Mouse (Mus musculus) heart, embryonic 15.5 days (tissue): ENCODE data around the gene Ykt6. TPM values are rescaled to one million over a fixed set of nuclear protein-coding genes. Genes with fewer than 3 reads are reported as not detected.

ENCODE experiments used
- ATAC-seq: fragments of 200-750 bp; cut with Nextera tagmentation; replicated peaks from 2 replicates; pipeline ENCODE4 v1.8.0; 2017; ENCODE audit warnings: low read depth, moderate TSS enrichment; ENCODE audit not compliant: insufficient number of reproducible peaks, insufficient read depth, low FRiP score
- H3K27ac ChIP-seq: fragments of 300-500 bp; sonication (generic); 2 replicates; pipeline ENCODE4 v1.5.1; 2015; ENCODE audit warnings: mild to moderate bottlenecking, inconsistent platforms
- H3K27me3 ChIP-seq: fragments of 300-500 bp; sonication (generic); 2 replicates; pipeline ENCODE4 v1.6.1; 2015; ENCODE audit warnings: inconsistent platforms
- H3K36me3 ChIP-seq: fragments of 300-500 bp; sonication (generic); 2 replicates; pipeline ENCODE4 v1.6.1; 2015; ENCODE audit warnings: mild to moderate bottlenecking, inconsistent platforms
- H3K4me1 ChIP-seq: fragments of 300-500 bp; sonication (generic); replicated peaks from 2 replicates; pipeline ENCODE4 v1.6.1; 2015; ENCODE audit warnings: inconsistent platforms
- H3K4me2 ChIP-seq: fragments of 300-500 bp; sonication (generic); 2 replicates; pipeline ENCODE4 v1.6.1; 2015; ENCODE audit warnings: inconsistent platforms, mild to moderate bottlenecking, moderate library complexity
- H3K4me3 ChIP-seq: fragments of 300-500 bp; sonication (generic); 2 replicates; pipeline ENCODE4 v1.5.1; 2015; ENCODE audit warnings: mild to moderate bottlenecking, inconsistent platforms
- H3K9ac ChIP-seq: fragments of 300-500 bp; sonication (generic); 2 replicates; pipeline ENCODE4 v1.6.1; 2015; ENCODE audit warnings: mild to moderate bottlenecking, inconsistent platforms
- H3K9me3 ChIP-seq: fragments of 300-500 bp; sonication (generic); replicated peaks from 2 replicates; pipeline ENCODE4 v1.6.1; 2016; ENCODE audit warnings: inconsistent platforms
- WGBS: fragments of 180-500 bp; shearing (Covaris S2); methylation state at CpG from one replicate; pipeline ENCODE4 v1.1.7; 2015; ENCODE audit warnings: mixed read lengths; 5-methylcytosine and 5-hydroxymethylcytosine counted together
- polyA plus RNA-seq: library from polyadenylated mRNA; unstranded; fragments of >200 nt; fragmentation: Nextera tagmentation; extraction: Ambion mirVana; gene quantifications from 2 replicates; pipeline ENCODE4 v1.2.1, GENCODE M21; 2015

The Ykt6 gene
- 33.6 and 42.2 TPM in 2 replicates for polyA plus RNA-seq

- Histone ChIP-seq H3K27ac (peak within 1 kb of the TSS; percentile 96), H3K27me3 (no peaks in the 10 kb centered on the region), H3K36me3 (peaks cover 9% of the 10 kb centered on the region; the same call in 1 of the 2 replicates), H3K4me2 (peak within 1 kb of the TSS; percentile 84), H3K9ac (peak within 1 kb of the TSS; percentile 92), H3K4me3 (peak within 1 kb of the TSS; percentile 93), H3K9me3 (no peaks in the 10 kb centered on the region), H3K4me1 (peaks cover 38% of the 10 kb centered on the region)
- under 1% methylated on average over 71 of the region's 71 CpGs for WGBS
- ATAC-seq, result peak; percentile 90
Observed at GRCm38 (mm10) chr11:5955546-5956276, at the start of gene Ykt6. TSS of gene Ykt6 (plus strand) at chr11:5955693.

- H3K9me3 ChIP-seq, result no peaks in the 10 kb centered on the region
- H3K4me2 ChIP-seq, result no peak overlapping the region
- peaks cover 13% of the 10 kb centered on the region; the same call in 1 of the 2 replicates for H3K27me3 ChIP-seq
- H3K9ac ChIP-seq, result no peak overlapping the region
- no peaks in the 10 kb centered on the region for H3K36me3 ChIP-seq
- no peak overlapping the region for H3K27ac ChIP-seq
- peaks cover 15% of the 10 kb centered on the region for H3K4me1 ChIP-seq
- WGBS, result 85% methylated on average over 10 of the region's 10 CpGs
- no peak overlapping the region for H3K4me3 ChIP-seq
- no peak for ATAC-seq
Observed at GRCm38 (mm10) chr11:5905778-5906518, 49.5 kb upstream of the Ykt6 start.

DNA sequence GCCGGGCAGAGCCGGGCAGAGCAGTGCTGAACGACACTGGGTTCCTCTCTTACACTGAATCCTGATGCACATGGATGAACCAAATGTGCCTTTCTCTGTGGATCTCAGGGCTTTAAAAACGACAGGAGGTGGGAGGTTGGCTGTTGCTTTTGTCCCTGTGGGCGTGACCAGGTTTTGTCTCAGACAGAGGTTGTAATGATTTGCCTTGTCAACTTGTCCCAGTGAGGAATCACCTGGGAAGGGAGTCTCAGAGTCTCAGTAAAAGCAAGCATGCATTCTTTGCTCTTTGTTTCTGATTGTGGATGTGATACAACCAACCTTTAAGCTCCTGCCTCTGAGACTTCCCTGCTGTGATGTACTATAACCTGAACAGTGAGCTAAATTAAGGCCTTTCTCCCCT, 48.4 kb upstream of the Ykt6 start:
- ATAC-seq, result no peak
- Histone ChIP-seq H3K4me1 (peaks cover 4% of the 10 kb centered on the region), H3K36me3 (no peaks in the 10 kb centered on the region), H3K9ac (no peak overlapping the region), H3K4me3 (no peak overlapping the region), H3K4me2 (no peak overlapping the region), H3K9me3 (no peaks in the 10 kb centered on the region), H3K27ac (no peak overlapping the region), H3K27me3 (peaks cover 11% of the 10 kb centered on the region; the same call in 1 of the 2 replicates)
- WGBS, result 67% methylated on average over 5 of the region's 5 CpGs

DNA sequence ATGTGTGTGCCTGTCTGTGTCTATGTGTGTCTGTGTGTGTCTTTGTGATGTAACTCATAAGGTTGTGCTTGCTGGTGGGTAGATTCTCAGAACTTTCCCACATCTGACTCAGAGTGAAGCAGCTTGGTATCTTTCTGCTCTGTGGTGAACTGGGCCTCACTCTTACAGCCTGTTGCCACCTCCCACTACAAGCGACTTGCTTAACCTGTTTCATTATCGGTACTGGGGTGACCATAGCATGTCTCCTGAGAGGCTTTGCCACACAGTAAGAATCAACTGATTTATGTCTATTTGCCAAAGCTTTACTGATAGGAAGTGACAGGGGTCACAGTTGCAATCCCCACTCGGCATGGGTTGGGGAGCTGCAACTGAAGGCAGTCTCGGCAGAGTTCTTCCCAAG, 46.9 kb upstream of the Ykt6 start:
- no peaks in the 10 kb centered on the region for H3K36me3 ChIP-seq
- H3K4me1 ChIP-seq, result peaks cover 8% of the 10 kb centered on the region
- no peak overlapping the region for H3K4me3 ChIP-seq
- WGBS, result 64% methylated on average over 4 of the region's 4 CpGs
- no peak overlapping the region for H3K9ac ChIP-seq
- 0 out of 2 replicates have a peak, but pooled peaks cover under 1% of the 10 kb centered on the region for H3K27me3 ChIP-seq
- no peak for ATAC-seq
- no peaks in the 10 kb centered on the region for H3K9me3 ChIP-seq
- H3K4me2 ChIP-seq, result no peak overlapping the region
- no peak overlapping the region for H3K27ac ChIP-seq

DNA sequence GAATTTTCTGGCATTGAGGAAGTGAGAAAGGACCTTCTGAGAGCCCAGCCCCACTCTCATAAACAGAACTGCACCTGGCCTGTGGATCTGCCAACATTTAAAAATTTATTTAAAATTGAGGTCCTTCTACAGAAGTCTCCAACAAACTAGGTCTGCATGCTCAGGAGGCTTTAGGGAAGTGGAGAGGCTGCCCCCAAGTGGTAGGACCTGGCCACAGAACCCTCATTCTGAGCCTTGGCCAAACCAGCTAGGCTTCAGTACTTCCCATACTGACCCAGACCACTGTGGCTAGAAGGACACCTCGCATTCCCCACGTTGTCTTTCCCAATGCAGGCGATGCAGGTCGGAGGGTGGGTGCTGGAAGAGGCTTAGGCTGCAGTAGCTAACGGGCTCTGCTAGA, 42.9 kb upstream of the Ykt6 start:
- H3K9me3 ChIP-seq, result no peaks in the 10 kb centered on the region
- 31% methylated on average over 5 of the region's 5 CpGs for WGBS

GRCm38 (mm10) chr11:5913256-5913655, 42.2 kb upstream of the Ykt6 start:
- H3K36me3 ChIP-seq, result no peaks in the 10 kb centered on the region
- H3K4me1 ChIP-seq, result peaks cover 30% of the 10 kb centered on the region
- H3K4me2 ChIP-seq, result no peak overlapping the region
- 44% methylated on average over 8 of the region's 8 CpGs for WGBS
- H3K27ac ChIP-seq, result no peak overlapping the region
- no peak for ATAC-seq
- H3K9ac ChIP-seq, result no peak overlapping the region
- no peak overlapping the region for H3K4me3 ChIP-seq
- no peaks in the 10 kb centered on the region for H3K9me3 ChIP-seq
- H3K27me3 ChIP-seq, result no peaks in the 10 kb centered on the region

More for the DNA sequence above, 42.9 kb upstream of the Ykt6 start:
- no peak overlapping the region for H3K9ac ChIP-seq
- peaks cover 26% of the 10 kb centered on the region for H3K4me1 ChIP-seq
- no peaks in the 10 kb centered on the region for H3K27me3 ChIP-seq
- no peak overlapping the region for H3K27ac ChIP-seq
- ATAC-seq, result 0 out of 2 replicates have a peak, but pooled peaks have one; percentile 45
- H3K36me3 ChIP-seq, result no peaks in the 10 kb centered on the region
- H3K4me2 ChIP-seq, result no peak overlapping the region
- H3K4me3 ChIP-seq, result no peak overlapping the region

DNA sequence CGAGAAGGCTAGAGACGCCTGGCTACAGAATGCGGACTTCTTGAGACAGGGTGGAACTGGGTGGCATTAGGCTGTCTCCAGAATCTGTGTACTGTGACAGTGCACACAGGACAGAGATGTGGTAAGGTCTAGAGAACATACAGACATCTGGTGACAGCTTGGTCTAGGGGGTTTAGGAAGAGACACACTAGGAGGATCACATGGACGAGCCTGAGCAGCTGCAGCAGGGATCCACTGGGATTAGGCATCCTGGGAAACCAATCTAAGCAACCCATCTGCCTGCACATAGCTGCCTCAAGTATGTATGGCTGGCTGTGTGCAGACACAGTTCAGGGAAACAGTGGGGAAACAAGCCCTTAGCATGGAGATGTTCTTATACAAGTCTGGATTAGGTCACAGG, 41.6 kb upstream of the Ykt6 start:
- ATAC-seq, result no peak
- no peaks in the 10 kb centered on the region for H3K9me3 ChIP-seq
- H3K9ac ChIP-seq, result no peak overlapping the region
- H3K27ac ChIP-seq, result no peak overlapping the region
- peaks cover 30% of the 10 kb centered on the region for H3K4me1 ChIP-seq
- H3K36me3 ChIP-seq, result no peaks in the 10 kb centered on the region
- H3K4me2 ChIP-seq, result no peak overlapping the region
- H3K27me3 ChIP-seq, result no peaks in the 10 kb centered on the region
- no peak overlapping the region for H3K4me3 ChIP-seq
- 83% methylated on average over 4 of the region's 4 CpGs for WGBS

DNA sequence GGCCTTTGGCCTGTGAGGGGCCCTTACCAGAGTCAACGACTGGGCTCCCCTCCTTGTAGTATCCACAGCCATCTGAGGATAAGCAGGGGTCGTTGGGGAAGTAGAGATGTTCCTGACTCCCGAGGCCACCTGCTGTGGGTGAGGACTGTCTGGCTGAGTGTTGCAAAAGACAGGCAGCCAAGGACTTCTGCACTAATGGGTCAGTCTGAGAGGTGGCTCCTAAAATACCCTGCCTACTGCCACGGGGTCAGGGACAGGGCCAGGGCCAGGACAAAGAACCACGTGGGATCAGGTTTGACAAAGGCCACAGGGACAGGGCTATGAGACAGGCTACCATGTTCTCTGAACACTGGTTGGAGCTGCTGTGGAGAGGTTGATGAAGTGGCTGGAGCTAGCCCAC, 40.6 kb upstream of the Ykt6 start:
- no peak overlapping the region for H3K4me2 ChIP-seq
- H3K27me3 ChIP-seq, result no peaks in the 10 kb centered on the region
- ATAC-seq, result no peak
- H3K36me3 ChIP-seq, result no peaks in the 10 kb centered on the region
- H3K27ac ChIP-seq, result no peak overlapping the region
- H3K9me3 ChIP-seq, result no peaks in the 10 kb centered on the region
- H3K9ac ChIP-seq, result no peak overlapping the region
- 50% methylated on average over 5 of the region's 5 CpGs for WGBS
- H3K4me1 ChIP-seq, result peaks cover 30% of the 10 kb centered on the region
- no peak overlapping the region for H3K4me3 ChIP-seq

DNA sequence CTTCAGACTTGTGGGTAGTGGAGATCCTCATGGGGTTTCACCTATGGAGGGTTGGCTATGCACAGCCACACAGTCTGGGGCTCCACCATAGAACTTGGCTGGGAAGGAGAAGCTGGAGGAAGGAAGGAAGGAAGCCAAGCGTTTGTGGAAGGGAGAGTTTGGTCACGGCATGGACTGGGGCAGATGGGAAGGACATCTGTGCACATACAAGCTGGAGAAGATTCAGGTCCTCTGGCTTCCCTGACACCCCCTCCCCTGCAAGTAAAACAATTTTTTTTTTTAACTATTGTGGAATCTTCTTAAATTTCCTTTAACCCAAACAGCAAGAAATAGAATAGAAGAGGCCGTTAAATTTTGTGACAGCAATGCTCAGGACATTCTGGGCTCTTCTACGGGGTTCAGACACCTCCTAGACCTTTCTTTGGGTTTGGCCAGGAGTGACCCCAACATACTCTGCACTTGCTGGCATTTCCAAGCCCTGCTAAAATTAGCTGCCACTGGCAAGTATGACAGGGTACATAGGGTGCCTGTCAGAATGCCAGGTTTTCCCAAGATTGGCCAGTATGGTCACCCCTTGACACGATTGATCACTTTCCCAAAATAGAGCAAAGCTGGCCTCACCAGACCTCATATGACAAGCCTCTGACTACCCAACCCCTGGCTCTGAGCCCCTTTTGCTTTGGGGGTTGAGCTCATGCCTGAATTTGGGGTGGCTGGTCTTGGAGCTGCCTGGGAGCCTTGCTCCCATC, 39.9 kb upstream of the Ykt6 start:
- WGBS, result 65% methylated on average over 5 of the region's 5 CpGs
- H3K4me3 ChIP-seq, result no peak overlapping the region
- peaks cover 35% of the 10 kb centered on the region for H3K4me1 ChIP-seq

GRCm38 (mm10) chr11:5916178-5916548, 39.3 kb upstream of the Ykt6 start:
- ATAC-seq, result no peak

More for the DNA sequence above, 39.9 kb upstream of the Ykt6 start:
- ATAC-seq, result peak; percentile 32; the same call in 1 of the 2 replicates
- H3K36me3 ChIP-seq, result no peaks in the 10 kb centered on the region
- no peak overlapping the region; the same call in 1 of the 2 replicates for H3K4me2 ChIP-seq
- no peaks in the 10 kb centered on the region for H3K27me3 ChIP-seq
- H3K9me3 ChIP-seq, result no peaks in the 10 kb centered on the region
- H3K9ac ChIP-seq, result no peak overlapping the region
- H3K27ac ChIP-seq, result no peak overlapping the region

GRCm38 (mm10) chr11:5918111-5918510, 37.4 kb upstream of the Ykt6 start:
- H3K4me1 ChIP-seq, result peaks cover 31% of the 10 kb centered on the region
- 78% methylated on average over 2 of the region's 2 CpGs for WGBS

More at GRCm38 (mm10) chr11:5916178-5916548, 39.3 kb upstream of the Ykt6 start:
- 68% methylated on average over 8 of the region's 8 CpGs for WGBS
- Histone ChIP-seq H3K4me1 (peaks cover 36% of the 10 kb centered on the region), H3K4me2 (no peak overlapping the region; the same call in 1 of the 2 replicates), H3K9me3 (no peaks in the 10 kb centered on the region), H3K27ac (no peak overlapping the region), H3K9ac (no peak overlapping the region), H3K27me3 (no peaks in the 10 kb centered on the region), H3K4me3 (no peak overlapping the region), H3K36me3 (no peaks in the 10 kb centered on the region)

More at GRCm38 (mm10) chr11:5918111-5918510, 37.4 kb upstream of the Ykt6 start:
- Histone ChIP-seq H3K27ac (no peak overlapping the region), H3K27me3 (no peaks in the 10 kb centered on the region), H3K4me3 (no peak overlapping the region), H3K9me3 (no peaks in the 10 kb centered on the region), H3K9ac (no peak overlapping the region), H3K4me2 (no peak overlapping the region), H3K36me3 (no peaks in the 10 kb centered on the region)
- no peak for ATAC-seq
